Mouse (Mus musculus) testis, adult 2 months (tissue): ENCODE results near the gene Garem2. TPM values are rescaled to one million over a fixed set of nuclear protein-coding genes. Genes with fewer than 3 reads are reported as not detected.

Source experiments
- H3K27ac ChIP-seq: fragments of 200-500 bp; 2 replicates; pipeline ENCODE4 v1.5.1; 2012; ENCODE audit warnings: low read depth, low read length; ENCODE audit not compliant: control insufficient read depth, insufficient read depth
- H3K27me3 ChIP-seq: fragments of 200-500 bp; 2 replicates; pipeline ENCODE4 v1.6.1; 2012; ENCODE audit warnings: mild to moderate bottlenecking, low read length, moderate library complexity; ENCODE audit not compliant: control insufficient read depth, insufficient read depth
- H3K36me3 ChIP-seq: fragments of 200-500 bp; 2 replicates; pipeline ENCODE4 v1.6.1; 2012; ENCODE audit warnings: mild to moderate bottlenecking, low read length; ENCODE audit not compliant: control insufficient read depth, insufficient read depth
- H3K4me1 ChIP-seq: fragments of 200-500 bp; 2 replicates; pipeline ENCODE4 v1.6.1; 2012; ENCODE audit warnings: low read length; ENCODE audit not compliant: control insufficient read depth, insufficient read depth
- H3K4me3 ChIP-seq: fragments of 200-500 bp; 2 replicates; pipeline ENCODE4 v1.5.1; 2012; ENCODE audit warnings: low read depth, mild to moderate bottlenecking, low read length, moderate library complexity, mixed read lengths; ENCODE audit not compliant: control insufficient read depth
- CTCF ChIP-seq: fragments of 200-500 bp; IDR thresholded peaks from 2 replicates; pipeline ENCODE4 v1.5.1; 2012; ENCODE audit warnings: low read depth, mild to moderate bottlenecking, inconsistent platforms, low read length, moderate library complexity; ENCODE audit not compliant: control insufficient read depth, insufficient read depth, insufficient replicate concordance
- POLR2A ChIP-seq: fragments of 200-500 bp; IDR thresholded peaks from 2 replicates; pipeline ENCODE4 v1.6.1; 2012; ENCODE audit warnings: low read depth, mild to moderate bottlenecking, inconsistent platforms, low read length, moderate library complexity; ENCODE audit not compliant: control insufficient read depth
- polyA plus RNA-seq: library from polyadenylated mRNA; depleted of rRNA; stranded (reverse); fragments of >200 nt; gene quantifications from 2 replicates; pipeline ENCODE4 v1.2.3, GENCODE M21; 2012

Garem2 gene
- polyA plus RNA-seq, 1 experiment = 0.78 TPM

DNA sequence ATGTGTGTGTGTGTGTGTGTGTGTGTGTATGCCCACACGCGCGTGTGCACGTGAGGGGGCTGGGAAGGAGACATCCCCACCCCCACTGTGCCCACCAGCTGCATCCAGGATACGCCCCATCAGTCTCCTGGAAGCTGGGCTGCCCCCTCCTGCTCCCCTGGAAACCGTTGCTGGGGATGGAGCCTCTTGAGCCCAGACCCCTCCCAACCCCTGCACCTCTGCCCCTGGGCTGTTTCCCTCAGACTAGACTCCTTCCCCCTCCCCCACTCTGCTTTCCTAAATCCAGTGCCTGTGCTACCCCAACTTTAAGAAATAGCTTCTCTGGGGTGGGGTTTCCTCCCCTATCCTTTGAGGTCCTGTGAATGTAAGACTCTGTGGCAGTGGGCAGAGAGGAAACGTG, 2.2 kb downstream of the Garem2 start:
- H3K4me3 ChIP-seq = no peak overlapping the region
- H3K4me1 ChIP-seq = peaks cover 15% of the 10 kb centered on the region
- no peak for TF ChIP-seq CTCF
- no peak overlapping the region for H3K27ac ChIP-seq
- H3K36me3 ChIP-seq = no peaks in the 10 kb centered on the region
- peaks cover 2% of the 10 kb centered on the region for H3K27me3 ChIP-seq

DNA sequence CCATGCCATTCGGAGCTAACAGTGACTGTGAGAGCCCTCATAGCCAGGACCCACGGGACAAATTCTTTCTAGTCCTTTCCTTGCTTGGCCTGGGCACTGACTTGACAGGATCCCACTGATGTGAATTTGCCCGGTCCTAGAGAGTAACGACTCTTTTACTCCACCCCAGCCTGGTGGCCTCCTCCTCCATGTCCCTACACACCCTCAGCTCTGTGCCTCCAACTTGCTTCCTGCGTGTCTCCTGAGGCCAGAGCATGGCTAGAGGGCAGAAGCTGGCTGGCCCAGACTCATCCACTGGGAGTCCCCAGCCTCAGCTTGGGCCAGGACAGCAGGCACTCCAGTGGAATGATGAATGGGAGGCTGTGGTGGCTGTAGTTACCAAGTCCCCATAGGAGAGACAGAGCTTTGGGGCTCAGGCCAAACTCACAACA, 2.7 kb downstream of the Garem2 start:
- no peak overlapping the region for H3K27ac ChIP-seq
- no peaks in the 10 kb centered on the region for H3K36me3 ChIP-seq
- TF ChIP-seq CTCF (no peak), POLR2A (no peak)
- peaks cover 15% of the 10 kb centered on the region for H3K4me1 ChIP-seq
- no peak overlapping the region for H3K4me3 ChIP-seq
- peaks cover 2% of the 10 kb centered on the region for H3K27me3 ChIP-seq

DNA sequence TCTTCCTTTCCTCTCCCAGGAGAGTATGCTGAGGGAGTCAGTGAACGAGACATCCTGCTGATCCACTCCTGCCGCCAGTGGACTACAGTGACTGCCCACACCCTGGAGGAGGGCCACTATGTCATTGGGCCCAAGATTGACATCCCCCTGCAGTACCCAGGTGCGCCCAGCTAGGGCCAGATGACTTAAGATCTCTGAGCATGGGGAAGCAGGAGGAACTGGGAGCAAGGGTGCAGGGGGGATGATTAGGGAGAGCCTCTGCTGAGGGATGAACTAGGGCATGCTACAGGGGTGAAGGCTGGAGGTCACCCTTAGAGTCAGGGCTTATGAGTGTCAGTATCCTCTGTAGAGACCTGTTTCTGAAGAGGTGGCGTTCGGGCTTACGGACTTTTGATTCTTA, 3.3 kb downstream of the Garem2 start:
- TF ChIP-seq CTCF (no peak), POLR2A (no peak)
- no peak overlapping the region for H3K4me3 ChIP-seq
- no peaks in the 10 kb centered on the region for H3K36me3 ChIP-seq
- H3K27me3 ChIP-seq = peaks cover 2% of the 10 kb centered on the region
- no peak overlapping the region for H3K27ac ChIP-seq
- H3K4me1 ChIP-seq = peaks cover 15% of the 10 kb centered on the region

DNA sequence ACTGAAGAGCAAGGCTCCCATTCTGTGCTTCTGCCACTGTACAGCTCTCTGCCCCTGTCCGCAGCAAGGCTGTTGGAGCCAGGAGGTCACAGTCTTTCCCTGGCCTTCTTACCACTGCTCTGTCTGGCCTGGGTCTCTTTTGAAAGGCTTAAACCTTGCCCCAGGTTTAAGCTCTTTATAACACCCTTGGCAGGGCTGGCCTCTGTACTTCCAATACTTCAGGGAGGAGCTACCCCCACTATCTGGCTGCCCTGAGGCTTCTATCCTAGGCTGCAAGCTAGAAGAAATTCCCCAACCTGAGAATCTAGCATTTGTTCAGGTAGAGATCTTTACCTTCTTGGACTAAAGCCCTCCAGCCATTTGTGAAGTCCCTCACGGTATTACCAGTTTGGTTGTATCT, 4.9 kb downstream of the Garem2 start:
- Histone ChIP-seq H3K4me3 (no peak overlapping the region), H3K36me3 (no peaks in the 10 kb centered on the region), H3K27ac (no peak overlapping the region), H3K27me3 (peaks cover 2% of the 10 kb centered on the region), H3K4me1 (peaks cover 25% of the 10 kb centered on the region)
- TF ChIP-seq POLR2A (no peak), CTCF (no peak)

DNA sequence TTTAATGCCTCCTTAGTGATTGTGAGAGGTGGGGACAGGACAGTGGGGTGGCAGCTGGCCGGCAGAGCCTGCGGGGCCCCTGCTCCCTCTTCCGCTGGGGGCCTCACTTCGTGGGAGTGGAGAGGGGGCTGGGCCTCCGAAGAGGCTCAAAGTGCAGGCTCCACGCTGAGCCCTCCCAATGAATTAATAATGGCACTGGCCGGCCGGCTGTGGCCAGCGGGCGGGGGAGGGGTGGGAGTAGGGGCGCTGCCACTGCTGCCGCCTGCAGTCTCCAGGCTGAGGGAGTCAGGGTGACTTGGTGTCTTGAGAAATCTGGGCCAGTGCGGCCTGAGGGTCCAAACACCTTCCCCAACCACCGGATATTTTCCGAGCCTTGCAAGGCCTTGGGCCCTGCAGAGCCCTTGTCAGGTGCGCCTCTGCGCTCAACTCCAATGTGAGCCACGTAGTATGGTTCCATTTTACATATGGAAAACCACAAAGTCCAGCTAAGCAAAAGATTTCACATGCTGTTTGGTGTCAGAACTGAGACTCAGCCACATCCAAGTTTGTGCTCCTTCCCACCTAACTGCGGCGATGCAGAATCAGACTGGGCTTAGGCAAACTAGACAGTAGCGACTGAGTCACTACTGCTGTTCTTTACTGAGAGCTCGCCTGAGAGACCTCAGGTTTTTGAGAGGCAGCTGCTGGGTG, 5.6 kb downstream of the Garem2 start:
- H3K4me3 ChIP-seq = no peak overlapping the region
- no peak overlapping the region for H3K27ac ChIP-seq
- TF ChIP-seq POLR2A (no peak), CTCF (no peak)
- H3K27me3 ChIP-seq = no peaks in the 10 kb centered on the region; the same call in 1 of the 2 replicates
- H3K36me3 ChIP-seq = no peaks in the 10 kb centered on the region
- H3K4me1 ChIP-seq = peaks cover 22% of the 10 kb centered on the region

DNA sequence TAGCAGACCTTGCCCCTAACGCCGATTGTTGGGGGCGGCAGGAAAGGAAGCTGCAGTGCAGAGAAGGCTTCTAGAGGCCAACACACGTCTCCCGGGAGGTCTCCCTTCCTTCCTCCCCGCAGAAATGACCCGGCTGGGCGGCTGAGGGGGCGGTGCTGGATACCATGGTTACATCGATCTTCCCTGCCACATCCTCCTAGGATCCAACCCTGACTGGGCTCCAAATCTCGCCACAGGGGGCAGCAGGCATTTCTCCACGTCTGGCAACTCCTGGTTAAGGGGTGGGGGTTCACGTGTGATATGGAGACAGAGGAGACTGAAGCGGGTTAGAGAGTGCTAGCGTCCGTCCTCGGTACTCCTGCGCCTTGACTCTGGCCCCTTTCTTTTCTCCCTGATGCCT, 6.2 kb downstream of the Garem2 start:
- H3K4me3 ChIP-seq = no peak overlapping the region
- H3K36me3 ChIP-seq = no peaks in the 10 kb centered on the region
- H3K27me3 ChIP-seq = no peaks in the 10 kb centered on the region
- TF ChIP-seq CTCF (no peak), POLR2A (no peak)
- H3K27ac ChIP-seq = no peak overlapping the region
- H3K4me1 ChIP-seq = peaks cover 19% of the 10 kb centered on the region

DNA sequence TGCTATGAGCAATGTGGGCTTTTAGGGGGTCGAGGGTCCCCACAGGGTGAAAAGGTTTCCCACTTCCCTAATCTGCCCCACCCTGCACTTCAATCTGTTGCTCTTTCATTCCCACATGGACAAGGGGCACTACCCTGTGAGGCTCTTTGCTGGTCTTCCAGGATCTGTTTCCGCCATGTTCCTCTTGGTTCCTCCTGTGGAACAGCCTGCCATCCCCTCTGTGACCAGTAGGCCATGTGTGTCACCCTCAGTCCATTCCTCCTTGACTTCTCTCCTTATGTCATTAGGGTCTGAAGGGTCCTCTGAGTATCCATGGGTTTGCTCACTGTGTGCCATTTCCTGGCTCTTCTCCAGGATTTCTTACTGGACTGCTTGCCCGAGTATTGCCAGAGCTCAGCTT, 6.8 kb downstream of the Garem2 start:
- Histone ChIP-seq H3K4me1 (peaks cover 19% of the 10 kb centered on the region), H3K27ac (no peak overlapping the region), H3K36me3 (no peaks in the 10 kb centered on the region), H3K27me3 (no peaks in the 10 kb centered on the region), H3K4me3 (no peak overlapping the region)
- TF ChIP-seq CTCF (no peak), POLR2A (no peak)

DNA sequence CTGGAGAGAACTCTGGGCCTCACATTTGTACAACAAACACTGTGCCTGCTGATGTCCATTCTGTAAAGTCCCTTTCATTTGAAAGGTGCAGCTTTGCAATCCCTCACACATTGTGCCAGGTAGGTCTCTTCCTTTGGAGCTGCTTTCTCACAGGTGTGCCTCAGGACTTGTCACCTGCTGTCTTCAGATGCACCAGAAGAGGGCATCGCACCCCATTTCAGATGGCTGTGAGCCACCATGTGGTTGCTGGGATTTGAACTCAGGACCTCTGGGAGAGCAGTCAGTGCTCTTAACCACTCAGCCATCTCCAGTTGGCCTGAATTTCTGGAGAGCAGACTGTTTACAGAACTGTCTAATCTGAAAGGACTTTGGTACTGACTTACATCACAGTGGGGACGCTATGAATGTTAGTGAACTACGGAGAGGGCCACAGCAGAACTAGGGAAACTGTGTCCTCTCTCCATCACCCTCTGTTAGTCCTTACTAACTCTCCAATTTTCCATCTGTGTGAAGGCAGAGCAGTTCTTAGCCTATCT, 7.6 kb downstream of the Garem2 start:
- peaks cover 19% of the 10 kb centered on the region for H3K4me1 ChIP-seq
- no peak overlapping the region for H3K4me3 ChIP-seq
- H3K27me3 ChIP-seq = no peaks in the 10 kb centered on the region
- no peak overlapping the region for H3K27ac ChIP-seq
- H3K36me3 ChIP-seq = no peaks in the 10 kb centered on the region
- TF ChIP-seq POLR2A = no peak
- no peak for TF ChIP-seq CTCF
